Mouse (Mus musculus) cerebellum, adult (tissue): ENCODE data around the gene Rnf130.
"Not testable (repeated sequence)": the region's sequence is repeated elsewhere in the genome, so short reads cannot be mapped to it uniquely, and the experiment has no call there.

Source experiments
- ATAC-seq: cut with Nextera tagmentation; 2 replicates; pipeline ENCODE4 v1.9.2; 2017; ENCODE audit warnings: mild to moderate bottlenecking, moderate library complexity, mixed read lengths; ENCODE audit not compliant: insufficient number of reproducible peaks, low FRiP score, low TSS enrichment

The Rnf130 gene

GRCm38 (mm10) chr11:50076756-50077155 lies 51.6 kb downstream of the Rnf130 start:
- no peak for ATAC-seq

GRCm38 (mm10) chr11:50081365-50082190 lies 56.4 kb downstream of the Rnf130 start:
- no peak for ATAC-seq

- no peak for ATAC-seq
Measured at GRCm38 (mm10) chr11:50086211-50086610, 61.1 kb downstream of the Rnf130 start.

GRCm38 (mm10) chr11:50089840-50090239 lies 64.7 kb downstream of the Rnf130 start:
- no peak for ATAC-seq

- ATAC-seq = peak; percentile 79
Measured at GRCm38 (mm10) chr11:50090982-50091675, 66.0 kb downstream of the Rnf130 start.

GRCm38 (mm10) chr11:50091681-50092080 lies 66.5 kb downstream of the Rnf130 start:
- ATAC-seq = no peak

GRCm38 (mm10) chr11:50095661-50096060 lies 70.5 kb downstream of the Rnf130 start:
- ATAC-seq = no peak

GRCm38 (mm10) chr11:50097091-50097490 lies 71.9 kb downstream of the Rnf130 start:
- no peak for ATAC-seq

- ATAC-seq = no peak
Measured at GRCm38 (mm10) chr11:50098961-50099481, 73.9 kb downstream of the Rnf130 start.

GRCm38 (mm10) chr11:50099692-50100091 lies 74.5 kb downstream of the Rnf130 start:
- ATAC-seq = no peak

- peak; percentile 68; the same call in 1 of the 2 replicates for ATAC-seq
Measured at GRCm38 (mm10) chr11:50100548-50101307, 75.6 kb downstream of the Rnf130 start.

GRCm38 (mm10) chr11:50101962-50102361 lies 76.8 kb downstream of the Rnf130 start:
- not testable (repeated sequence) for ATAC-seq

GRCm38 (mm10) chr11:50104016-50104415 lies 78.9 kb downstream of the Rnf130 start:
- ATAC-seq = no peak

- ATAC-seq = no peak
Measured at GRCm38 (mm10) chr11:50105237-50105636, 80.1 kb downstream of the Rnf130 start.

- no peak for ATAC-seq
Measured at GRCm38 (mm10) chr11:50106024-50106423, 80.9 kb downstream of the Rnf130 start.

- ATAC-seq = no peak
Measured at GRCm38 (mm10) chr11:50108823-50109244, 83.7 kb downstream of the Rnf130 start.

GRCm38 (mm10) chr11:50114329-50114728 lies 89.2 kb downstream of the Rnf130 start:
- no peak for ATAC-seq

- ATAC-seq = peak; percentile 82
Measured at GRCm38 (mm10) chr11:50122631-50123081, 97.5 kb downstream of the Rnf130 start.

GRCm38 (mm10) chr11:50127781-50128180 lies 102.6 kb downstream of the Rnf130 start:
- no peak for ATAC-seq
